Mouse (Mus musculus) erythroblast, embryonic 14.5 days (primary cell): ENCODE results near the gene Pla1a. TPM values are rescaled to one million over a fixed set of nuclear protein-coding genes. Genes with fewer than 3 reads are reported as not detected.

Experiments
- H3K27me3 ChIP-seq: 2 replicates; pipeline ENCODE4 v1.6.1; 2012; ENCODE audit warnings: inconsistent platforms; ENCODE audit not compliant: control insufficient read depth
- H3K36me3 ChIP-seq: 2 replicates; pipeline ENCODE4 v1.6.1; 2012; ENCODE audit warnings: mild to moderate bottlenecking, inconsistent platforms; ENCODE audit not compliant: control insufficient read depth
- H3K4me1 ChIP-seq: 2 replicates; pipeline ENCODE4 v1.6.1; 2012; ENCODE audit warnings: inconsistent platforms; ENCODE audit not compliant: control insufficient read depth
- H3K4me3 ChIP-seq: replicated peaks from 2 replicates; pipeline ENCODE3; 2012; ENCODE audit warnings: moderate library complexity, mild to moderate bottlenecking, inconsistent platforms
- H3K9me3 ChIP-seq: 2 replicates; pipeline ENCODE4 v1.6.1; 2012; ENCODE audit warnings: low read length, inconsistent platforms, mixed read lengths; ENCODE audit not compliant: control insufficient read depth
- GATA1 ChIP-seq: IDR thresholded peaks from 2 replicates; pipeline ENCODE4 v1.6.1; 2012; ENCODE audit warnings: low read length, inconsistent platforms, mixed read lengths
- TAL1 ChIP-seq: IDR thresholded peaks from 3 replicates; pipeline ENCODE4 v1.6.1; 2012; ENCODE audit warnings: low read length, inconsistent platforms, mixed read lengths
- polyA plus RNA-seq: library from polyadenylated mRNA; stranded (reverse); fragments of >175 nt; gene quantifications from 2 replicates; pipeline ENCODE4 v1.2.3, GENCODE M21; 2012

The Pla1a gene
- polyA plus RNA-seq, 1 experiment = not detected

DNA sequence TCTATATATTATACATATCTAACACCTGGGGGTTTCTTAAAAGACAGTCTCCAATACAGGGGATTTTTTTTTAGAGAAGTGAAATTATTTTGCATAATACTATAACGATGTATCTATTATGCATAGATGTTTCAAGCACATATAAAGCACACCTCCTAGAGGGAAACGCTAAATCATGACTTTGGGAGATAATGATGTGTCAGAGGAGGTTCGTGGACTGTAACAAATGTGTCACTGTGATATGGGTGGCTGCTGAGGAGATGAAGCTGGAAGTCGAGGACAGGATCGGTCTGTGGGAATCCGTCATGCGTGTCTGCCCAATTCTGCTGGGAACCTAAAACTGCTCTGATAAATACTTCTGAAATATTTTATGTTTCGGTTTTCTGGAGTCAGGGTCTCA lies 28.8 kb upstream of the Pla1a start:
- TF ChIP-seq GATA1 (no peak), TAL1 (no peak)
- Histone ChIP-seq H3K36me3 (no peaks in the 10 kb centered on the region), H3K27me3 (no peaks in the 10 kb centered on the region), H3K4me1 (peaks cover 17% of the 10 kb centered on the region), H3K4me3 (no peak overlapping the region), H3K9me3 (no peaks in the 10 kb centered on the region)

DNA sequence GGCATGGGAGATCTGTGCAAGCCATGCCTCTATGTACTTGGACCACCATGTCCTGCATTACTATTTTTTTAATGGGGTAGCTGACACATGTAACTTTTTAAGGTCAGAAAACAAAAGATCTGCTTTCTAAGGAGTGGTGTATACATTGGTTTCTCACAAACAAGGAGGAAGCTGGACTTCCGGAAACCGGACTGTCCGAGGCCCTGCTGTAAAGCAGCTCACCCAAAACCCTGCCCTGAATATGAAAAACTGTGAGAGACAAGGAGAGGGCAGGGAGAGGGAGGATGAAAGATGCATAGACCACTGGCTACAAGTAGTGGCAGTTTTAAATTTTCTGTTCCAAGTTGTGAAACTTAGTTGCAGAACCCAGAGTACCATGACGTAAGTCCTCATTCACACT lies 27.0 kb upstream of the Pla1a start:
- no peak for TF ChIP-seq GATA1
- TF ChIP-seq TAL1 = no peak
- Histone ChIP-seq H3K36me3 (no peaks in the 10 kb centered on the region), H3K4me3 (no peak overlapping the region), H3K4me1 (peaks cover 9% of the 10 kb centered on the region), H3K9me3 (no peaks in the 10 kb centered on the region), H3K27me3 (no peaks in the 10 kb centered on the region)

DNA sequence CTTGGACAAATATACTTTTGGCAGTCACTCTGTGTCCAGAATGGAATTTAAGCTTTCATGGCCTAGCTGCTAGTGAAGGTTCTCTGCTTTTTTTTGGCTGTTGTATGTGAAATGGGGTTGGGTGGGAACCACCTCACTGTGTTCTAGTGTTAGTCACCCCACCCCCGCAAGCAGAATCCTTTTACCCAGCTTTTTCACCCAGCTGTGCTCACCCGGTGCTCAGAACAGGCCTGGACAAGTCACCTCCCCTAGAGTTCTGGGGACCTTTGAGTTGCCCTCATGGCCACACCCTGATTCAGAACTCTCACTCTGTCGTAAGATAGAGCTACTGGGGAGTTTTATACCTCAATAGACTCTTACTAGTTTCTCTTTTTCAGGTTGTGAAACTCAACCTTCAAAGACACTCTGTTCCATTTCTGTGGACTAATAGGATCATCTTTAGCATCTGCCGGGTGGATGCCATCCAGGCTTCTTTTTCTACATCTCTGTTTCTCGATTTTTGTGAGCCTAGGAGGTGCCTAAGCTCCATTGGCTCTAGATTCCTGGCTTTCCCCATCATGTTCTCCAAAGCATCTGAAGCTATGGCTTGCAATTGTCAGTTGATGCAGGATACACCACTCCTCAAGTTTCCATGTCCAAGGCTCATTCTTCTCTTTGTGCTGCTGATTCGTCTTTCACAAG lies 25.8 kb upstream of the Pla1a start:
- H3K36me3 ChIP-seq = no peaks in the 10 kb centered on the region
- H3K4me3 ChIP-seq = no peak overlapping the region
- TF ChIP-seq TAL1 = no peak
- no peak for TF ChIP-seq GATA1
- H3K4me1 ChIP-seq = peaks cover 18% of the 10 kb centered on the region
- H3K9me3 ChIP-seq = no peaks in the 10 kb centered on the region
- no peaks in the 10 kb centered on the region for H3K27me3 ChIP-seq

- Histone ChIP-seq H3K27me3 (no peaks in the 10 kb centered on the region), H3K9me3 (no peaks in the 10 kb centered on the region), H3K36me3 (no peaks in the 10 kb centered on the region), H3K4me1 (peaks cover 29% of the 10 kb centered on the region), H3K4me3 (no peak overlapping the region)
- TF ChIP-seq TAL1 = no peak
- no peak for TF ChIP-seq GATA1
Observed at GRCm38 (mm10) chr16:38456812-38457567, 24.0 kb upstream of the Pla1a start.

DNA sequence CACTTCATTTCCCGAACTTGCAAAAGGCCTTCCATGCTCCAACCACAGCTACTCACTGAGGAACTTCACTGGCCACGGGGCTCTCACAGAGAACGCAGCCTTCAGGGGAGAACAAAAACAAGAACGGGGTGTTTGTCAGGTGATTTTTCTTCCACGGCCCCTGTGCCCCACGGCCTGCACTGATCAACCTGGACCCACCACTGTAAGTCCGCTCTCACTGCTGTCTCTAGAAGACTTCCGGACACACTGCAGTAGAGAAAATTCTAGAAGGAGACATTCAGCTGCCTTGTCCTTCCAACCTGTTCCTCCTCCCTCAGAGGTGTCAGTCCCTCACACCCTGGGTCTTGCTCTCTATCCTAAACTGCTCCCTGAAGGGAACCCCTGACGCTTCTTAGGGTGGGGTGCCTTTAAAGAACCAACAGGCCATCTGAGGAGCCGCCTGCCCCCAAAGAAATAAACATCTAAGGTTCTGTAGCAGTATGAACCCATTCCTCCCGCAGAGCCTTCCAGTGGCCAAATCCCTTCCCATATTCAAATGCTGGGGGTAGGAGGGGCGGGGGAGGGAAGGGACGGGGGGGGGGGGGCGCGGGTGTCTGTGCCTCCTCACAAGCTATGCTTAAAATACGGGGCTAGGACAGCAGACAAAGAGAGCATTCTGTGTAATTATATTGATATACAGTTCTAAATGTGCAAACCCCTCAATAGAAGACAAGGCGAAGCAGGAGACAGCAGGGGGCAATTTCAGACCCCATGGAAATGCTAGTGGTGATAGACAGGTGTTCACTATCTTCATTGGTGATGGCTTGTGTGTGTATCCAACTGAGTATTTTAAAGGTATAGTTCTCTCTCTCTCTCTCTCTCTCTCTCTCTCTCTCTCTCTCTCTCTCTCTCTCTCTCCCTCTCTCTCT lies 22.8 kb upstream of the Pla1a start, which contains the start of gene Cd80:
Gene Cd80 (plus strand): TSS at position 51 of the 908 bp plus-strand sequence.
- Histone ChIP-seq H3K9me3 (no peaks in the 10 kb centered on the region), H3K4me3 (no peak within 1 kb of the TSS), H3K4me1 (peaks cover 39% of the 10 kb centered on the region), H3K36me3 (no peaks in the 10 kb centered on the region), H3K27me3 (no peaks in the 10 kb centered on the region)
- TF ChIP-seq GATA1 (no peak), TAL1 (no peak)

- TF ChIP-seq TAL1 (no peak), GATA1 (no peak)
- H3K9me3 ChIP-seq = no peaks in the 10 kb centered on the region
- no peaks in the 10 kb centered on the region for H3K27me3 ChIP-seq
- H3K4me3 ChIP-seq = no peak overlapping the region
- peaks cover 9% of the 10 kb centered on the region for H3K36me3 ChIP-seq
- H3K4me1 ChIP-seq = peaks cover 47% of the 10 kb centered on the region
Observed at GRCm38 (mm10) chr16:38454533-38455254, 21.7 kb upstream of the Pla1a start.

DNA sequence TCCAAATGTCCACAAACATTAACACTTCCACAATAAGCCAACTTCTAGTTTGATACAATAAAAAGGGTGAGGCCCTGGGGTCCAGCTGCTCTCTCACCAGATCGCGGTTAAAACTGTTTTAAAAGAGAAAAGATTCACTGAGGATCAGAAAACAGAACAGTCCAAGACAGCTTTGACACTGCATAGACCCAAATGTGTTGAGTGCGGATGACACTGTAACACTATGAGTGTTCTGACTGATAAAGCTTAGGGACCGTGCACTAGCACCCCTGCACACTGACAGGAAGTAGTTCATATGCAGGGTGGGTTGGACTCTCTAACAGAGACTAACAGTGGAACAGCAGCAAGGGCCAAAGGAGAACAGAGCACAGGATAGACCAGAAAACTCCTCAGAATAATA lies 21.0 kb upstream of the Pla1a start:
- H3K4me1 ChIP-seq = peaks cover 45% of the 10 kb centered on the region
- H3K36me3 ChIP-seq = peaks cover 14% of the 10 kb centered on the region
- H3K4me3 ChIP-seq = no peak overlapping the region
- TF ChIP-seq TAL1 (no peak), GATA1 (no peak)
- no peaks in the 10 kb centered on the region for H3K27me3 ChIP-seq
- no peaks in the 10 kb centered on the region for H3K9me3 ChIP-seq

DNA sequence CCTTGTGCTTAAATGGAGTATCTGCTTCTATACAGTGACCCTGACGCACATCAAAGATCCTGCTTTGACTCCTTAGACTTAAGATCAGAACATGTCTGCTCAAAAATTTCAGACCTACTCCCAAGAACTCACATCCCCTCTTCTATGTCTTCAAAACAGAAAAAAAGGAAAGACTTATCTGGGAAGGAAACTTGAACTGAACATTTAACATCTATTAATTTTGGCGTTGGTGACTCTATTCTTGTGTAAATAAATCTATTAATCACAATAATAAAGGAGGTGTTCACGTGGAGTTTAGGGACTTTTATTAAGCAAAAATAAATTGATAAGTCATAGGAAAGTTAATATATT lies 20.2 kb upstream of the Pla1a start:
- no peak for TF ChIP-seq GATA1
- TF ChIP-seq TAL1 = no peak
- H3K9me3 ChIP-seq = no peaks in the 10 kb centered on the region
- H3K27me3 ChIP-seq = no peaks in the 10 kb centered on the region
- peaks cover 38% of the 10 kb centered on the region for H3K4me1 ChIP-seq
- peaks cover 21% of the 10 kb centered on the region for H3K36me3 ChIP-seq
- peak overlapping the region; percentile 84 for H3K4me3 ChIP-seq
